Mouse (Mus musculus): ENCODE data around the gene Trp53tg5.

The Trp53tg5 gene

GRCm38 (mm10) chr2:164449341-164450042, 24.0 kb downstream of the Trp53tg5 start:
- no peak for DNase-seq (ENCODE audit: low spot score)

GRCm38 (mm10) chr2:164448921-164449320, 24.6 kb downstream of the Trp53tg5 start:
- no peak for DNase-seq (ENCODE audit: low spot score)

- no peak for DNase-seq (ENCODE audit: low spot score)
These were observed 25.4 kb downstream of the Trp53tg5 start for GRCm38 (mm10) chr2:164448140-164448539.

- no peak for DNase-seq (ENCODE audit: low spot score)
These were observed 27.4 kb downstream of the Trp53tg5 start for GRCm38 (mm10) chr2:164446086-164446469.

GRCm38 (mm10) chr2:164445399-164446085, 28.0 kb downstream of the Trp53tg5 start:
- DNase-seq (ENCODE audit: low spot score) = no peak

- DNase-seq (ENCODE audit: low spot score) = no peak
These were observed 28.8 kb downstream of the Trp53tg5 start for GRCm38 (mm10) chr2:164444701-164445100.

- no peak for DNase-seq (ENCODE audit: low spot score)
These were observed 30.0 kb downstream of the Trp53tg5 start, which contains the start of gene Sdc4 for GRCm38 (mm10) chr2:164443460-164444000. TSS of gene Sdc4 (minus strand) at chr2:164443887.

- DNase-seq (ENCODE audit: low spot score) = peak; percentile 22
These were observed 30.5 kb downstream of the Trp53tg5 start for GRCm38 (mm10) chr2:164443051-164443437.

GRCm38 (mm10) chr2:164442315-164443050, 31.0 kb downstream of the Trp53tg5 start:
- no peak for DNase-seq (ENCODE audit: low spot score)

- DNase-seq (ENCODE audit: low spot score) = no peak
These were observed 31.8 kb downstream of the Trp53tg5 start for GRCm38 (mm10) chr2:164441731-164442130.

- DNase-seq (ENCODE audit: low spot score) = peak; percentile 40
These were observed 32.4 kb downstream of the Trp53tg5 start for GRCm38 (mm10) chr2:164441155-164441554.

- DNase-seq (ENCODE audit: low spot score) = no peak
These were observed 33.2 kb downstream of the Trp53tg5 start for GRCm38 (mm10) chr2:164440314-164440713.

GRCm38 (mm10) chr2:164439001-164439421, 34.5 kb downstream of the Trp53tg5 start:
- no peak for DNase-seq (ENCODE audit: low spot score)

GRCm38 (mm10) chr2:164438257-164438656, 35.3 kb downstream of the Trp53tg5 start:
- no peak for DNase-seq (ENCODE audit: low spot score)

GRCm38 (mm10) chr2:164437710-164438109, 35.8 kb downstream of the Trp53tg5 start:
- no peak for DNase-seq (ENCODE audit: low spot score)

- DNase-seq (ENCODE audit: low spot score) = no peak
These were observed 36.6 kb downstream of the Trp53tg5 start for GRCm38 (mm10) chr2:164436961-164437360.

- no peak for DNase-seq (ENCODE audit: low spot score)
These were observed 37.2 kb downstream of the Trp53tg5 start for GRCm38 (mm10) chr2:164436215-164436913.

GRCm38 (mm10) chr2:164435216-164436090, 38.1 kb downstream of the Trp53tg5 start:
- no peak for DNase-seq (ENCODE audit: low spot score)

- no peak for DNase-seq (ENCODE audit: low spot score)
These were observed 38.8 kb downstream of the Trp53tg5 start for GRCm38 (mm10) chr2:164434681-164435080.

- DNase-seq (ENCODE audit: low spot score) = no peak
These were observed 40.1 kb downstream of the Trp53tg5 start for GRCm38 (mm10) chr2:164433278-164433895.
